Mouse (Mus musculus): ENCODE results near the gene Glo1. TPM values are rescaled to one million over a fixed set of nuclear protein-coding genes. Genes with fewer than 3 reads are reported as not detected.

Glo1 gene
- polyA plus RNA-seq, 1 experiment = 62.2 TPM

- 65% methylated on average over 17 of the region's 17 CpGs for WGBS
- no peak for DNase-seq (ENCODE audit: low read depth, low spot score)
Observed at GRCm38 (mm10) chr17:30590417-30591198, 36.1 kb downstream of the Glo1 start.

GRCm38 (mm10) chr17:30583258-30584001 is 43.2 kb downstream of the Glo1 start:
- DNase-seq (ENCODE audit: low read depth, low spot score) = no peak
- 77% methylated on average over 2 of the region's 2 CpGs for WGBS

GRCm38 (mm10) chr17:30582313-30582712 is 44.4 kb downstream of the Glo1 start:
- no peak for DNase-seq (ENCODE audit: low read depth, low spot score)
- WGBS = 87% methylated on average over 3 of the region's 3 CpGs

GRCm38 (mm10) chr17:30581201-30581600 is 45.5 kb downstream of the Glo1 start:
- DNase-seq (ENCODE audit: low read depth, low spot score) = no peak
- WGBS = 88% methylated on average over 6 of the region's 6 CpGs

GRCm38 (mm10) chr17:30580781-30581180 is 45.9 kb downstream of the Glo1 start:
- no peak for DNase-seq (ENCODE audit: low read depth, low spot score)
- 68% methylated on average over 1 of the region's 1 CpGs for WGBS

GRCm38 (mm10) chr17:30576946-30577345 is 49.7 kb downstream of the Glo1 start:
- 40% methylated on average over 12 of the region's 12 CpGs for WGBS
- DNase-seq (ENCODE audit: low read depth, low spot score) = no peak

- WGBS = under 1% methylated on average over 79 of the region's 94 CpGs
- no peak for DNase-seq (ENCODE audit: low read depth, low spot score)
Observed at GRCm38 (mm10) chr17:30575941-30576773, 50.5 kb downstream of the Glo1 start, which contains the start of gene Btbd9. Gene Btbd9, minus strand, starts transcription at chr17:30576488.

GRCm38 (mm10) chr17:30575121-30575904 is 51.4 kb downstream of the Glo1 start:
- no peak for DNase-seq (ENCODE audit: low read depth, low spot score)
- 1% methylated on average over 35 of the region's 35 CpGs for WGBS

GRCm38 (mm10) chr17:30574783-30575075 is 51.9 kb downstream of the Glo1 start:
- DNase-seq (ENCODE audit: low read depth, low spot score) = no peak
- WGBS = 54% methylated on average over 8 of the region's 8 CpGs

- DNase-seq (ENCODE audit: low read depth, low spot score) = no peak
- WGBS = 73% methylated on average over 8 of the region's 8 CpGs
Observed at GRCm38 (mm10) chr17:30573990-30574782, 52.5 kb downstream of the Glo1 start.

GRCm38 (mm10) chr17:30570971-30571370 is 55.7 kb downstream of the Glo1 start:
- WGBS = 42% methylated on average over 3 of the region's 3 CpGs
- no peak for DNase-seq (ENCODE audit: low read depth, low spot score)

- WGBS = 20% methylated on average over 8 of the region's 8 CpGs
- DNase-seq (ENCODE audit: low read depth, low spot score) = no peak
Observed at GRCm38 (mm10) chr17:30570173-30570572, 56.5 kb downstream of the Glo1 start.

- no peak for DNase-seq (ENCODE audit: low read depth, low spot score)
Observed at GRCm38 (mm10) chr17:30568473-30568872, 58.2 kb downstream of the Glo1 start.

- 81% methylated on average over 7 of the region's 7 CpGs for WGBS
- DNase-seq (ENCODE audit: low read depth, low spot score) = no peak
Observed at GRCm38 (mm10) chr17:30564971-30565370, 61.7 kb downstream of the Glo1 start.

GRCm38 (mm10) chr17:30564407-30564806 is 62.3 kb downstream of the Glo1 start:
- WGBS = 60% methylated on average over 3 of the region's 3 CpGs
- no peak for DNase-seq (ENCODE audit: low read depth, low spot score)

- 46% methylated on average over 6 of the region's 6 CpGs for WGBS
- DNase-seq (ENCODE audit: low read depth, low spot score) = no peak
Observed at GRCm38 (mm10) chr17:30563484-30564075, 63.1 kb downstream of the Glo1 start.

- WGBS = 86% methylated on average over 2 of the region's 2 CpGs
- DNase-seq (ENCODE audit: low read depth, low spot score) = no peak
Observed at GRCm38 (mm10) chr17:30562770-30563169, 63.9 kb downstream of the Glo1 start.

- peak; percentile 65 for DNase-seq (ENCODE audit: low read depth, low spot score)
- 39% methylated on average over 3 of the region's 3 CpGs for WGBS
Observed at GRCm38 (mm10) chr17:30559536-30559935, 67.1 kb downstream of the Glo1 start.
